Mouse (Mus musculus) left cerebral cortex, adult 11 months (tissue): Measurements from ENCODE around the gene Rd3l.
A peak's percentile ranks its signal among the peaks of the same experiment; 100 is the strongest.

ENCODE experiments used
- DNase-seq: peaks from one replicate; pipeline ENCODE4 v3.0.0; 2022; ENCODE audit warnings: low spot score

Gene Rd3l

GRCm38 (mm10) chr12:111980887-111981367 is at the start of gene Rd3l:
Rd3l (minus strand) TSS chr12:111981317.
- no peak for DNase-seq

GRCm38 (mm10) chr12:112027408-112027807 is 46.3 kb upstream of the Rd3l start:
- DNase-seq: no peak

GRCm38 (mm10) chr12:112025907-112026645 is 45.0 kb upstream of the Rd3l start:
- no peak for DNase-seq

- no peak for DNase-seq
Observed at GRCm38 (mm10) chr12:112025457-112025856, 44.3 kb upstream of the Rd3l start.

GRCm38 (mm10) chr12:112024581-112025310 is 43.6 kb upstream of the Rd3l start:
- DNase-seq: no peak

- no peak for DNase-seq
Observed at GRCm38 (mm10) chr12:112023306-112023705, 42.2 kb upstream of the Rd3l start.

- DNase-seq: no peak
Observed at GRCm38 (mm10) chr12:112016346-112016745, 35.2 kb upstream of the Rd3l start.

- DNase-seq: no peak
Observed at GRCm38 (mm10) chr12:112013271-112013801, 32.2 kb upstream of the Rd3l start.

GRCm38 (mm10) chr12:112012511-112013270 is 31.6 kb upstream of the Rd3l start:
- no peak for DNase-seq

- peak; percentile 30 for DNase-seq
Observed at GRCm38 (mm10) chr12:112001223-112001622, 20.1 kb upstream of the Rd3l start.

- no peak for DNase-seq
Observed at GRCm38 (mm10) chr12:111999735-112000134, 18.6 kb upstream of the Rd3l start.

- DNase-seq: no peak
Observed at GRCm38 (mm10) chr12:111995161-111995560, 14.0 kb upstream of the Rd3l start.

- no peak for DNase-seq
Observed at GRCm38 (mm10) chr12:111992626-111993025, 11.5 kb upstream of the Rd3l start.

- no peak for DNase-seq
Observed at GRCm38 (mm10) chr12:111986756-111987155, 5.6 kb upstream of the Rd3l start.

- no peak for DNase-seq
Observed at GRCm38 (mm10) chr12:111983165-111983564, 2.0 kb upstream of the Rd3l start.

- no peak for DNase-seq
Observed at GRCm38 (mm10) chr12:111981831-111982230, 714 bp upstream of the Rd3l start.

GRCm38 (mm10) chr12:111978274-111978673 is 2.8 kb downstream of the Rd3l start:
- no peak for DNase-seq

- DNase-seq: no peak
Observed at GRCm38 (mm10) chr12:111977138-111977537, 4.0 kb downstream of the Rd3l start.

- no peak for DNase-seq
Observed at GRCm38 (mm10) chr12:111974578-111974977, 6.5 kb downstream of the Rd3l start.

GRCm38 (mm10) chr12:111972504-111972903 is 8.6 kb downstream of the Rd3l start:
- DNase-seq: no peak

- no peak for DNase-seq
Observed at GRCm38 (mm10) chr12:111971231-111971686, 9.9 kb downstream of the Rd3l start, which contains the start of gene Tdrd9. Tdrd9 (plus strand) TSS chr12:111971559.

GRCm38 (mm10) chr12:111970085-111970484 is 11.0 kb downstream of the Rd3l start:
- no peak for DNase-seq
